Mouse (Mus musculus) MEL (cell line): ENCODE measurements around the gene Erf. TPM values are rescaled to one million over a fixed set of nuclear protein-coding genes. Genes with fewer than 3 reads are reported as not detected.

ENCODE experiments used
- DNase-seq: peaks from one replicate; pipeline ENCODE4 v3.0.0; 2011; ENCODE audit warnings: low read depth, low spot score
- H3K27ac ChIP-seq: 2 replicates; pipeline ENCODE4 v1.5.1; 2012; ENCODE audit warnings: low read depth, mild to moderate bottlenecking, control low read depth, low read length, moderate library complexity; ENCODE audit not compliant: control insufficient read depth
- H3K27me3 ChIP-seq, 2 experiments: fragments of 150-350 bp in 1 of 2; sonication (generic) in 1 of 2; 2 replicates each; pipeline ENCODE4 v1.6.1; 2012; ENCODE audit warnings: low read length in 2 of 2, mild to moderate bottlenecking in 2 of 2, improper control_type of control experiment in 1 of 2, moderate library complexity in 1 of 2; ENCODE audit not compliant: insufficient read depth in 2 of 2, control insufficient read depth in 1 of 2
- H3K36me3 ChIP-seq, 2 experiments: 2 replicates each; pipeline ENCODE4 v1.6.1; 2012 to 2014; ENCODE audit warnings: low read length in 2 of 2, improper control_type of control experiment in 1 of 2, inconsistent platforms in 1 of 2, mild to moderate bottlenecking in 1 of 2; ENCODE audit not compliant: insufficient read depth in 2 of 2, control insufficient read depth in 1 of 2
- H3K4me1 ChIP-seq, 2 experiments: fragments of 150-350 bp in 1 of 2; sonication (generic) in 1 of 2; 2 replicates each; pipeline ENCODE4 v1.6.1; 2012; ENCODE audit warnings: low read length in 2 of 2, improper control_type of control experiment in 1 of 2, mild to moderate bottlenecking in 1 of 2; ENCODE audit not compliant: insufficient read depth in 2 of 2, control insufficient read depth in 1 of 2
- H3K4me3 ChIP-seq, 2 experiments: fragments of 150-350 bp in 1 of 2; sonication (generic) in 1 of 2; 2 replicates each; pipeline ENCODE4 v1.5.1; 2012; ENCODE audit warnings: low read depth in 2 of 2, low read length in 2 of 2, mild to moderate bottlenecking in 2 of 2, moderate library complexity in 2 of 2, control low read depth in 1 of 2, improper control_type of control experiment in 1 of 2; ENCODE audit not compliant: control insufficient read depth in 1 of 2, insufficient read depth in 1 of 2
- H3K79me2 ChIP-seq: 2 replicates; pipeline ENCODE4 v1.6.1; 2012; ENCODE audit warnings: mild to moderate bottlenecking, low read length, moderate library complexity; ENCODE audit not compliant: control insufficient read depth, poor library complexity, insufficient read depth
- H3K9ac ChIP-seq: 2 replicates; pipeline ENCODE4 v1.6.1; 2012; ENCODE audit warnings: low read depth, mild to moderate bottlenecking, control low read depth, low read length, moderate library complexity; ENCODE audit not compliant: control insufficient read depth, poor library complexity, severe bottlenecking
- H3K9me3 ChIP-seq: fragments of 150-350 bp; sonication (generic); replicated peaks from 2 replicates; pipeline ENCODE4 v1.6.1; 2012; ENCODE audit warnings: mild to moderate bottlenecking, low read length, improper control_type of control experiment, moderate library complexity; ENCODE audit not compliant: insufficient read depth
- BHLHE40 ChIP-seq: IDR thresholded peaks from 2 replicates; pipeline ENCODE4 v1.6.1; 2012; ENCODE audit warnings: low read depth, mild to moderate bottlenecking, inconsistent platforms, low read length, improper control_type of control experiment, borderline replicate concordance
- CHD2 ChIP-seq: IDR thresholded peaks from 2 replicates; pipeline ENCODE4 v1.6.1; 2011; ENCODE audit warnings: low read length, improper control_type of control experiment
- CTCF ChIP-seq, 3 experiments: IDR thresholded peaks in 2 of 3; conservative IDR thresholded peaks in 1 of 3; 2 replicates each; pipeline ENCODE4 v1.5.1; 2011 to 2012; ENCODE audit warnings: low read length in 3 of 3, low read depth in 2 of 3, mild to moderate bottlenecking in 2 of 3, improper control_type of control experiment in 1 of 3, inconsistent platforms in 1 of 3, mixed read lengths in 1 of 3, moderate library complexity in 1 of 3; ENCODE audit not compliant: control insufficient read depth in 1 of 3, insufficient read depth in 1 of 3, poor library complexity in 1 of 3, severe bottlenecking in 1 of 3
- E2F4 ChIP-seq: IDR thresholded peaks from 2 replicates; pipeline ENCODE4 v1.6.1; 2011; ENCODE audit warnings: low read depth, low read length, improper control_type of control experiment, borderline replicate concordance
- ELF1 ChIP-seq: IDR thresholded peaks from 2 replicates; pipeline ENCODE4 v1.6.1; 2014; ENCODE audit warnings: low read depth, mild to moderate bottlenecking, inconsistent platforms, low read length, improper control_type of control experiment, moderate library complexity
- ETS1 ChIP-seq: IDR thresholded peaks from 2 replicates; pipeline ENCODE4 v1.6.1; 2012; ENCODE audit warnings: low read depth, mild to moderate bottlenecking, inconsistent platforms, low read length, improper control_type of control experiment, moderate library complexity
- GABPA ChIP-seq: IDR thresholded peaks from 2 replicates; pipeline ENCODE4 v1.6.1; 2012; ENCODE audit warnings: low read depth, mild to moderate bottlenecking, inconsistent platforms, low read length, improper control_type of control experiment, moderate library complexity
- KAT2A ChIP-seq: conservative IDR thresholded peaks from 2 replicates; pipeline ENCODE4 v1.6.1; 2012; ENCODE audit warnings: low read depth, low read length, improper control_type of control experiment, inconsistent platforms
- MAX ChIP-seq: IDR thresholded peaks from 2 replicates; pipeline ENCODE4 v1.6.1; 2011; ENCODE audit warnings: low read length, improper control_type of control experiment
- MXI1 ChIP-seq: IDR thresholded peaks from 2 replicates; pipeline ENCODE4 v1.6.1; 2011; ENCODE audit warnings: mild to moderate bottlenecking, low read depth, low read length, improper control_type of control experiment
- MYC ChIP-seq: IDR thresholded peaks from 2 replicates; pipeline ENCODE4 v1.6.1; 2011; ENCODE audit warnings: low read depth, mild to moderate bottlenecking, low read length, improper control_type of control experiment, moderate library complexity
- NELFE ChIP-seq: IDR thresholded peaks from 2 replicates; pipeline ENCODE4 v1.6.1; 2011; ENCODE audit warnings: low read depth, low read length, improper control_type of control experiment
- NRF1 ChIP-seq: IDR thresholded peaks from 2 replicates; pipeline ENCODE4 v1.6.1; 2014; ENCODE audit warnings: low read depth, mild to moderate bottlenecking, inconsistent platforms, low read length, improper control_type of control experiment, moderate library complexity; ENCODE audit not compliant: poor library complexity, insufficient read depth, severe bottlenecking
- POLR2A ChIP-seq, 2 experiments: IDR thresholded peaks; 2 replicates each; pipeline ENCODE4 v1.6.1; 2011 to 2012; ENCODE audit warnings: low read length in 2 of 2, mild to moderate bottlenecking in 2 of 2, control low read depth in 1 of 2, improper control_type of control experiment in 1 of 2, low read depth in 1 of 2, moderate library complexity in 1 of 2; ENCODE audit not compliant: control insufficient read depth in 1 of 2, insufficient read depth in 1 of 2, poor library complexity in 1 of 2
- POLR2AphosphoS2 ChIP-seq: IDR thresholded peaks from 2 replicates; pipeline ENCODE4 v1.6.1; 2011; ENCODE audit warnings: low read length, improper control_type of control experiment
- POLR2AphosphoS5 ChIP-seq: IDR thresholded peaks from 2 replicates; pipeline ENCODE4 v1.6.1; 2012; ENCODE audit warnings: low read depth, borderline replicate concordance, mild to moderate bottlenecking, inconsistent platforms, low read length, moderate library complexity, mixed read lengths
- RCOR1 ChIP-seq: IDR thresholded peaks from 2 replicates; pipeline ENCODE4 v1.6.1; 2012; ENCODE audit warnings: low read depth, mild to moderate bottlenecking, inconsistent platforms, low read length, improper control_type of control experiment
- SMC3 ChIP-seq: IDR thresholded peaks from 2 replicates; pipeline ENCODE4 v1.6.1; 2011; ENCODE audit warnings: low read depth, low read length, improper control_type of control experiment
- TBP ChIP-seq: IDR thresholded peaks from 2 replicates; pipeline ENCODE4 v1.8.0; 2011; ENCODE audit warnings: low read depth, low read length, improper control_type of control experiment
- TCF12 ChIP-seq: IDR thresholded peaks from 2 replicates; pipeline ENCODE4 v1.6.1; 2014; ENCODE audit warnings: low read depth, mild to moderate bottlenecking, inconsistent platforms, low read length, improper control_type of control experiment, moderate library complexity
- USF1 ChIP-seq: IDR thresholded peaks from 2 replicates; pipeline ENCODE4 v1.6.1; 2014; ENCODE audit warnings: low read depth, mild to moderate bottlenecking, inconsistent platforms, low read length, improper control_type of control experiment, moderate library complexity
- USF2 ChIP-seq, 2 experiments: IDR thresholded peaks; 2 replicates each; pipeline ENCODE4 v1.6.1; 2011 to 2012; ENCODE audit warnings: improper control_type of control experiment in 2 of 2, low read length in 2 of 2, borderline replicate concordance in 1 of 2, inconsistent platforms in 1 of 2, low read depth in 1 of 2, mild to moderate bottlenecking in 1 of 2; ENCODE audit not compliant: insufficient read depth in 1 of 2
- ZKSCAN1 ChIP-seq: IDR thresholded peaks from 2 replicates; pipeline ENCODE4 v1.6.1; 2012; ENCODE audit warnings: low read depth, mild to moderate bottlenecking, inconsistent platforms, low read length, improper control_type of control experiment, moderate library complexity
- ZMIZ1 ChIP-seq: IDR thresholded peaks from 2 replicates; pipeline ENCODE4 v1.6.1; 2012; ENCODE audit warnings: low read depth, mild to moderate bottlenecking, inconsistent platforms, low read length, improper control_type of control experiment, moderate library complexity
- polyA plus RNA-seq, 2 experiments: library from polyadenylated mRNA; stranded (reverse) in 1 of 2; unstranded in 1 of 2; fragments of >175 nt in 1 of 2; fragments of >200 nt in 1 of 2; gene quantifications; 2 replicates each; pipeline versions ENCODE4 v1.2.1 to v1.2.4; 2012; ENCODE audit warnings: low replicate concordance in 2 of 2, low read depth in 1 of 2; ENCODE audit not compliant: insufficient read length in 2 of 2, insufficient read depth in 1 of 2, missing spikeins in 1 of 2
- total RNA-seq: library from RNA; depleted of rRNA; stranded (reverse); fragments of 300-350 nt; gene quantifications from 2 replicates; pipeline ENCODE4 v1.2.3, GENCODE M21; 2012

The Erf gene
- total and polyA plus RNA-seq, 3 experiments, result 24.6 to 33.2 TPM; not detected in 1

DNA sequence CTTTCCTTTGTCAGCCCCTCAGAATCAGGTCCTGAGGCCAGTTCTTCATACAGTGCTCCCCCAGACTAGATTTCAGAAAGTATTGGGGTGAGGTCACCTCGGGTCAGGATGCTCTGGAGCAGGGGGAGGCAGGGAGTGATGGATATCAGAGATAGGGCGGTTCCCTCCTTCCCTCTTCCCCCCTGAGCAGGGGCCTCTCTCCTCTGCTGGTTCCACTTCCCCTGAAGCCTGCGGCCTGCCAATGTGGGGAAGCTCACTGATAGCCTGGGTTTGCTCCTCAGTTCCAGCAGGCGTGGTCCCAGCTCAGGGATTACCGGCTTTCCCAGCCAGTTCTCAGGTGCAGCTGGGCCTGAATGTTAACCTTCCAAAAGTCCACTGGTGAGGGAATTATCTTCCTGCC, 33.1 kb upstream of the Erf start (continued):
- TF ChIP-seq KAT2A, result 0 out of 2 replicates have a peak, but pooled peaks have one; percentile 16
- no peak for TF ChIP-seq USF2 (IDR thresholded peaks at IDR 0.05; ENCODE audit: borderline replicate concordance in 1 of 2, insufficient read depth in 1 of 2, low read depth in 1 of 2, low read length in 2 of 2)
- TF ChIP-seq, all 39 proteins: peak for 23

DNA sequence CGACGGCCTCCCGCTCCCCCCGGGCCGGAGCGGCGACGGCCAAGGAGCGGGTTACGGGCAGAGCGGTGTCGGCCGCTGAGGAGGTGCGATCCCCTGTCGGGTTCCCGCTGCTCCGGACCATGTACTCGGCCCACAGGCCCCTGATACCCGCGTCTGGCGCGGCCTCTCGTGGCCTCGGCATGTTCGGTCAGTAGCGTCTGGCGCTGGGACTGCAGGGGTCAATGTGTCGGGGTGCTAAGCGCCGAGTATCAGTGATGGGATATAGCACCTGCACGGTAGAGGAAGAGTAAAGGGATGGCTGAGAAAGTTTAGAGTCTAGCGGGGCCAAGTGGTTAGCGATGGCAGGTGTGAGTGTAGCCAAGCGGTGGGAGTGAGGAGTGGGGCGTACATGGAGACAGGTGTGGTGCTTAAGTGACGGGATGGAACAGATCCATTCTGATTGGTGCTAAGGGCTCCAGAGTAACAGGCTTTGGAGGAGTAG, 32.2 kb upstream of the Erf start:
- Histone ChIP-seq H3K4me3 (peak overlapping the region; percentile 85 to 91), H3K27ac (peak overlapping the region; percentile 86), H3K36me3 (peaks cover 14 to 24% of the 10 kb centered on the region in 2 experiments), H3K79me2 (peaks cover 35% of the 10 kb centered on the region), H3K27me3 (no peaks in the 10 kb centered on the region), H3K4me1 (peaks cover 12 to 28% of the 10 kb centered on the region in 2 experiments), H3K9me3 (no peaks in the 10 kb centered on the region), H3K9ac (peak overlapping the region; percentile 80)
- peak; percentile 76 for DNase-seq
- TF ChIP-seq KAT2A (no peak), GABPA (no peak), POLR2AphosphoS5 (0 out of 2 replicates have a peak, but pooled peaks have one; percentile 60), TBP (0 out of 2 replicates have a peak, but pooled peaks have one; percentile 38), RCOR1 (no peak), CTCF (IDR thresholded peaks at IDR 0.05 in 2 of 3, conservative IDR thresholded peaks at IDR 0.05 in 1 of 3; ENCODE audit: control insufficient read depth in 1 of 3, insufficient read depth in 1 of 3, low read depth in 2 of 3, low read length in 3 of 3, poor library complexity in 1 of 3, severe bottlenecking in 1 of 3) (no peak)

DNA sequence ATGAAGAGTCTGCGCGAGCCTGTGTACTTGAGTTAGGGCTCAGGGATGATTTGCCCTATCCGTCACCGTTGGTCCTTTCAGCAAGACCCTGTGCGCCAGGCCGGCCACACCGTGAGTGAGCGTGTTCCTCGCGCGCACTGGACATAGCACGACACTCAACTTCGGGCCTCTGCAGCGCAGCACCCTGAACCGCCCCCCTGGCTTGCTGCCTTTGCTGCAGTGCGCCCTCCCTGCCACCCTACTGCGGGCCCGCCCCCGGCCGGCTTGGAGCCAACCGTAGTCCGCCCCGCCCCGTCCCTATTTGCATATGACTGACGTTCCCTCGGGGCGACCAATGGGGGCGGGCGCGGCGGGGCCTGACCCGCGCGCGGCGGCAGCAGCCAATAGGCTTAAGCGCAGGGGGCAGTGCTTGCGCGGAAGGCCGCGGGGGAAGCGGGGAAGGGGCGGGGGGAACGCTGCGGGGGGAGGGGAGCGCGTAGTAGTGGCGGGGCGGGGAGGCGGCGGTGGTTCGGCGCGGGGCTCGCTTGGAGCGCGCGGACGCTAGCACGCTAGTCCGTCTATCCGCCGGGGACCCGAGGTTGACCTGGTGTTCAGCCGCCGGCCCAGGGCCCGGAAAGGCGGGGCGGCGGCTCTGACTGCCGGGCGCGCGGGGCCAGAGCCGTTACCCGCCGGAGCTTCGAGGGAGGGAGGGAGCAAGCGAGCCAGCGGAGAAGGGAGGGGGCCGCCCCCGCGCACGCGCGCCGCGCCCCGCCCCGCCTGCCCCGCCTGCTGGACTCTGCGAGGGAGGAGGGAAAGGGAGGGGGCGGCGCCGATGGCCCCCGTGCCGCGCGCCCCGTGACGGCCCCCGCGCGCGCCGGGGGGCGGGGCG, 31.4 kb upstream of the Erf start:
- peak overlapping the region; percentile 57 to 67 for H3K4me3 ChIP-seq
- no peaks in the 10 kb centered on the region for H3K9me3 ChIP-seq
- H3K4me1 ChIP-seq, result peaks cover 20 to 36% of the 10 kb centered on the region in 2 experiments
- DNase-seq, result peak; percentile 98
- H3K27me3 ChIP-seq, result no peaks in the 10 kb centered on the region
- peak overlapping the region; percentile 93 for H3K9ac ChIP-seq
- peaks cover 32% of the 10 kb centered on the region for H3K79me2 ChIP-seq
- peak overlapping the region; percentile 94 for H3K27ac ChIP-seq
- peaks cover 11 to 32% of the 10 kb centered on the region in 2 experiments for H3K36me3 ChIP-seq
- TF ChIP-seq MAX (peak; percentile 23; the same call in 1 of the 2 replicates), TBP (0 out of 2 replicates have a peak, but pooled peaks have one; percentile 27), BHLHE40 (no peak), E2F4 (no peak), NRF1 (peak; percentile 78), MYC (no peak), ZKSCAN1 (no peak), CHD2 (no peak), TCF12 (peak; percentile 39; the same call in 1 of the 2 replicates), USF1 (0 out of 2 replicates have a peak, but pooled peaks have one; percentile 33), SMC3 (0 out of 2 replicates have a peak, but pooled peaks have one; percentile 1), POLR2AphosphoS2 (peak; percentile 75), POLR2AphosphoS5 (0 out of 2 replicates have a peak, but pooled peaks have one; percentile 56), NELFE (peak; percentile 70), ETS1 (0 out of 2 replicates have a peak, but pooled peaks have one; percentile 4), POLR2A (IDR thresholded peaks at IDR 0.05; ENCODE audit: control insufficient read depth in 1 of 2, insufficient read depth in 1 of 2, low read depth in 1 of 2, low read length in 2 of 2, poor library complexity in 1 of 2) (peak; percentile 73 to 90), MXI1 (peak; percentile 30; the same call in 1 of the 2 replicates), ZMIZ1 (peak; percentile 74; the same call in 1 of the 2 replicates), CTCF (IDR thresholded peaks at IDR 0.05 in 2 of 3, conservative IDR thresholded peaks at IDR 0.05 in 1 of 3; ENCODE audit: control insufficient read depth in 1 of 3, insufficient read depth in 1 of 3, low read depth in 2 of 3, low read length in 3 of 3, poor library complexity in 1 of 3, severe bottlenecking in 1 of 3) (no peak), ELF1 (0 out of 2 replicates have a peak, but pooled peaks have one; percentile 16)
